Comparison of ENCODE assay signal across 8 mouse cellular contexts in genomic region chr7:80992063-80992462, GRCm38 (mm10). TPM values are rescaled to one million over a fixed set of nuclear protein-coding genes. Genes with fewer than 3 reads are reported as not detected.
DNase-seq lines count a peak whose midpoint lies in the region; ATAC-seq lines count a peak whose summit lies in the region.

No protein-coding gene starts in this region.

- H3K9me3 ChIP-seq in kidney, embryonic 15.5 days (replicated peaks), result no peaks in the 10 kb centered on the region
- H3K9me3 ChIP-seq in embryonic facial prominence, embryonic 13.5 days, result no peaks in the 10 kb centered on the region
- H3K9me3 ChIP-seq in intestine, embryonic 16.5 days (ENCODE audit: control insufficient read depth, low read length), result no peaks in the 10 kb centered on the region
- H3K9me3 ChIP-seq in neural tube, embryonic 13.5 days, result no peaks in the 10 kb centered on the region

- peak overlapping the region; percentile 97 for H3K27ac ChIP-seq in kidney, embryonic 15.5 days
- peak overlapping the region; percentile 94; the same call in 1 of the 2 replicates for H3K27ac ChIP-seq in embryonic facial prominence, embryonic 13.5 days
- peak overlapping the region; percentile 97; the same call in 1 of the 2 replicates for H3K27ac ChIP-seq in intestine, embryonic 16.5 days (ENCODE audit: low read length)
- no peak overlapping the region for H3K27ac ChIP-seq in neural tube, embryonic 13.5 days (replicated peaks)

- peak overlapping the region; percentile 99 for H3K9ac ChIP-seq in kidney, embryonic 15.5 days
- peak overlapping the region; percentile 95 for H3K9ac ChIP-seq in embryonic facial prominence, embryonic 13.5 days
- H3K9ac ChIP-seq in intestine, embryonic 16.5 days (ENCODE audit: low read depth, low read length), result peak overlapping the region; percentile 96
- peak overlapping the region; percentile 98 for H3K9ac ChIP-seq in neural tube, embryonic 13.5 days

- DNase-seq in kidney, postnatal 10 days, result no peak
- DNase-seq in urinary bladder, adult 2 months (ENCODE audit: low spot score), result no peak
- DNase-seq in c-Kit-positive CD71-positive TER-119-positive erythroid progenitor cells, embryonic 14.5 days (ENCODE audit: low spot score), result no peak
- no peak for DNase-seq in gastrocnemius, postnatal 25 days

- H3K4me2 ChIP-seq in kidney, embryonic 15.5 days, result peak overlapping the region; percentile 88
- H3K4me2 ChIP-seq in embryonic facial prominence, embryonic 13.5 days, result peak overlapping the region; percentile 80
- peak overlapping the region; percentile 66 for H3K4me2 ChIP-seq in intestine, embryonic 16.5 days (ENCODE audit: low read depth, low read length)
- H3K4me2 ChIP-seq in neural tube, embryonic 13.5 days, result peak overlapping the region; percentile 73

- no peaks in the 10 kb centered on the region for H3K36me3 ChIP-seq in kidney, embryonic 15.5 days
- H3K36me3 ChIP-seq in embryonic facial prominence, embryonic 13.5 days, result no peaks in the 10 kb centered on the region
- no peaks in the 10 kb centered on the region for H3K36me3 ChIP-seq in intestine, embryonic 16.5 days (ENCODE audit: control insufficient read depth, insufficient read depth, low read length)
- H3K36me3 ChIP-seq in neural tube, embryonic 13.5 days, result 0 out of 2 replicates have a peak, but pooled peaks cover 3% of the 10 kb centered on the region

- no peaks in the 10 kb centered on the region for H3K27me3 ChIP-seq in kidney, embryonic 15.5 days
- no peaks in the 10 kb centered on the region for H3K27me3 ChIP-seq in embryonic facial prominence, embryonic 13.5 days
- no peaks in the 10 kb centered on the region for H3K27me3 ChIP-seq in intestine, embryonic 16.5 days (replicated peaks; ENCODE audit: control insufficient read depth, insufficient read depth, low read length)
- no peaks in the 10 kb centered on the region for H3K27me3 ChIP-seq in neural tube, embryonic 13.5 days

- H3K4me1 ChIP-seq in kidney, embryonic 15.5 days, result peaks cover 45% of the 10 kb centered on the region
- peaks cover 32% of the 10 kb centered on the region for H3K4me1 ChIP-seq in embryonic facial prominence, embryonic 13.5 days
- H3K4me1 ChIP-seq in intestine, embryonic 16.5 days (ENCODE audit: control insufficient read depth, insufficient read depth, low read length), result peaks cover 38% of the 10 kb centered on the region
- peaks cover 38% of the 10 kb centered on the region for H3K4me1 ChIP-seq in neural tube, embryonic 13.5 days (replicated peaks)

- 59% methylated on average over 6 of the region's 6 CpGs for WGBS in kidney, embryonic 15.5 days
- 70% methylated on average over 6 of the region's 6 CpGs for WGBS in embryonic facial prominence, embryonic 13.5 days
- WGBS in intestine, embryonic 16.5 days, result 39% methylated on average over 6 of the region's 6 CpGs
- 80% methylated on average over 6 of the region's 6 CpGs for WGBS in neural tube, embryonic 13.5 days

- peak overlapping the region; percentile 99 for H3K4me3 ChIP-seq in kidney, embryonic 15.5 days (replicated peaks)
- peak overlapping the region; percentile 92 for H3K4me3 ChIP-seq in embryonic facial prominence, embryonic 13.5 days
- H3K4me3 ChIP-seq in intestine, embryonic 16.5 days (ENCODE audit: low read length), result peak overlapping the region; percentile 97
- peak overlapping the region; percentile 94 for H3K4me3 ChIP-seq in neural tube, embryonic 13.5 days

- ATAC-seq in kidney, embryonic 15.5 days (replicated peaks; ENCODE audit: low FRiP score), result no peak
- ATAC-seq in embryonic facial prominence, embryonic 13.5 days (ENCODE audit: insufficient number of reproducible peaks, insufficient read depth, low FRiP score, low TSS enrichment, low read depth), result no peak
- ATAC-seq in intestine, embryonic 16.5 days, result no peak
- no peak for ATAC-seq in neural tube, embryonic 13.5 days (ENCODE audit: low read depth)

RNA-seq across cellular contexts. Expression of gene Zfp592, which starts 1.4 kb away (rescaled TPM):
- 14.1 and 16.2 TPM in 2 replicates for polyA plus RNA-seq in kidney, embryonic 15.5 days (2015; fragmentation: Nextera tagmentation; extraction: Ambion mirVana)
- 12.3 and 12.5 TPM in 2 replicates for polyA plus RNA-seq in embryonic facial prominence, embryonic 13.5 days (2015; fragmentation: Nextera tagmentation; extraction: Ambion mirVana)
- 9.9 and 12.4 TPM in 2 replicates for polyA plus RNA-seq in intestine, embryonic 16.5 days (2015; fragmentation: Nextera tagmentation; extraction: Ambion mirVana)
- 9.2 and 9.4 TPM in 2 replicates for polyA plus RNA-seq in neural tube, embryonic 13.5 days (2015; fragmentation: Nextera tagmentation; extraction: Ambion mirVana)
- polyA plus RNA-seq in urinary bladder, adult 2 months (2012; rRNA removed), result 15.1 and 16.7 TPM in 2 replicates
- 10 to 100 TPM; 10.2 to 10.6 TPM for total RNA-seq in gastrocnemius, postnatal 25 days (2021)

RNA-seq across cellular contexts. Expression of gene Sec11a, which starts 44.5 kb away (rescaled TPM):
- 217 and 223 TPM in 2 replicates for polyA plus RNA-seq in kidney, embryonic 15.5 days (2015; fragmentation: Nextera tagmentation; extraction: Ambion mirVana)
- polyA plus RNA-seq in embryonic facial prominence, embryonic 13.5 days (2015; fragmentation: Nextera tagmentation; extraction: Ambion mirVana), result 212 and 227 TPM in 2 replicates
- polyA plus RNA-seq in intestine, embryonic 16.5 days (2015; fragmentation: Nextera tagmentation; extraction: Ambion mirVana), result 234 and 256 TPM in 2 replicates
- polyA plus RNA-seq in neural tube, embryonic 13.5 days (2015; fragmentation: Nextera tagmentation; extraction: Ambion mirVana), result 193 and 195 TPM in 2 replicates
- polyA plus RNA-seq in urinary bladder, adult 2 months (2012; rRNA removed), result 105 and 113 TPM in 2 replicates
- total RNA-seq in gastrocnemius, postnatal 25 days (2021), result 10 to 100 TPM; 25.4 to 29.9 TPM
